Mouse (Mus musculus): Measurements from ENCODE around the gene Fmnl2. TPM values are rescaled to one million over a fixed set of nuclear protein-coding genes. Genes with fewer than 3 reads are reported as not detected.
A peak's percentile ranks its signal among the peaks of the same experiment; 100 is the strongest.

Fmnl2 gene
- polyA plus RNA-seq, 1 experiment from 2014 or later = 17.2 TPM

DNA sequence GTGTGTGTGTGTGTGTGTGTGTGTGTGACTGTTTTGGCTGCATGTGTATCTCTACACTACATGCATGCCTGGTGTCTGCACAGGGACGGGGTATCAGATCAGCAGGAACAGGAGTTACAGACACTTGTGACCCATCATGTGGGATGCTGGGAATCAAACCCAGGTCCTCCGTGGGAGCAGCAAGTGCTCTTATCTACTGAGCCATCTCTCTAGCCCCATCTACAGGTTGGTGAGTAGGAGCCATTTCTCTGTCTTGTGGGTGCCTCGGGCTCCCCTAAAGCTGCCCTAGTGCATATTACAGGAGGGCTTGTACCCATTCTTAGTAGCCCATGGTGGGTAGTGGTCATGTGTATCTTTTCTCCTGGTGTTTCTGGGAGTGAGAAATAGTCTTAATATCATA lies 90.7 kb downstream of the Fmnl2 start:
- DNase-seq (no peak), ATAC-seq (ENCODE audit: low FRiP score, low TSS enrichment) (no peak)
- H3K4me2 ChIP-seq (ENCODE audit: low read length) = no peak overlapping the region
- H3K9me3 ChIP-seq (ENCODE audit: control insufficient read depth, low read length) = no peaks in the 10 kb centered on the region
- no peaks in the 10 kb centered on the region for H3K36me3 ChIP-seq (ENCODE audit: control insufficient read depth, insufficient read depth, low read length)
- no peaks in the 10 kb centered on the region for H3K27me3 ChIP-seq (ENCODE audit: control insufficient read depth, insufficient read depth, low read length)
- H3K9ac ChIP-seq (replicated peaks; ENCODE audit: low read length) = no peak overlapping the region
- peaks cover 14% of the 10 kb centered on the region for H3K4me1 ChIP-seq (ENCODE audit: control insufficient read depth, insufficient read depth, low read length)
- H3K27ac ChIP-seq (replicated peaks; ENCODE audit: low read depth, low read length) = no peak overlapping the region
- H3K4me3 ChIP-seq (replicated peaks; ENCODE audit: low read depth, low read length) = no peak overlapping the region
- WGBS = 94% methylated on average over 3 of the region's 3 CpGs

- no peak overlapping the region for H3K27ac ChIP-seq (replicated peaks; ENCODE audit: low read depth, low read length)
- H3K4me2 ChIP-seq (ENCODE audit: low read length) = no peak overlapping the region
- H3K27me3 ChIP-seq (ENCODE audit: control insufficient read depth, insufficient read depth, low read length) = no peaks in the 10 kb centered on the region
- ATAC-seq (ENCODE audit: low FRiP score, low TSS enrichment) (no peak), DNase-seq (no peak)
- no peak overlapping the region for H3K4me3 ChIP-seq (replicated peaks; ENCODE audit: low read depth, low read length)
- no peaks in the 10 kb centered on the region for H3K9me3 ChIP-seq (ENCODE audit: control insufficient read depth, low read length)
- no peaks in the 10 kb centered on the region for H3K36me3 ChIP-seq (ENCODE audit: control insufficient read depth, insufficient read depth, low read length)
- H3K4me1 ChIP-seq (ENCODE audit: control insufficient read depth, insufficient read depth, low read length) = peaks cover 14% of the 10 kb centered on the region
- no peak overlapping the region for H3K9ac ChIP-seq (replicated peaks; ENCODE audit: low read length)
- 94% methylated on average over 4 of the region's 4 CpGs for WGBS
Measured at GRCm38 (mm10) chr2:52949556-52949955, 91.9 kb downstream of the Fmnl2 start.

GRCm38 (mm10) chr2:52950226-52950625 lies 92.6 kb downstream of the Fmnl2 start:
- Histone ChIP-seq H3K36me3 (ENCODE audit: control insufficient read depth, insufficient read depth, low read length) (no peaks in the 10 kb centered on the region), H3K27me3 (ENCODE audit: control insufficient read depth, insufficient read depth, low read length) (no peaks in the 10 kb centered on the region), H3K9me3 (ENCODE audit: control insufficient read depth, low read length) (no peaks in the 10 kb centered on the region), H3K4me1 (ENCODE audit: control insufficient read depth, insufficient read depth, low read length) (peaks cover 12% of the 10 kb centered on the region), H3K9ac (replicated peaks; ENCODE audit: low read length) (no peak overlapping the region), H3K4me3 (replicated peaks; ENCODE audit: low read depth, low read length) (no peak overlapping the region), H3K4me2 (ENCODE audit: low read length) (no peak overlapping the region), H3K27ac (replicated peaks; ENCODE audit: low read depth, low read length) (no peak overlapping the region)
- 86% methylated on average over 4 of the region's 4 CpGs for WGBS
- DNase-seq (no peak), ATAC-seq (ENCODE audit: low FRiP score, low TSS enrichment) (no peak)

GRCm38 (mm10) chr2:52952202-52952730 lies 94.6 kb downstream of the Fmnl2 start:
- no peaks in the 10 kb centered on the region for H3K4me1 ChIP-seq (ENCODE audit: control insufficient read depth, insufficient read depth, low read length)
- no peak for ATAC-seq (ENCODE audit: low FRiP score, low TSS enrichment)
- H3K9me3 ChIP-seq (ENCODE audit: control insufficient read depth, low read length) = no peaks in the 10 kb centered on the region
- H3K9ac ChIP-seq (replicated peaks; ENCODE audit: low read length) = no peak overlapping the region
- H3K36me3 ChIP-seq (ENCODE audit: control insufficient read depth, insufficient read depth, low read length) = no peaks in the 10 kb centered on the region
- no peak for DNase-seq
- no peak overlapping the region for H3K4me2 ChIP-seq (ENCODE audit: low read length)
- H3K27me3 ChIP-seq (ENCODE audit: control insufficient read depth, insufficient read depth, low read length) = no peaks in the 10 kb centered on the region
- H3K27ac ChIP-seq (replicated peaks; ENCODE audit: low read depth, low read length) = no peak overlapping the region
- 85% methylated on average over 6 of the region's 6 CpGs for WGBS
- H3K4me3 ChIP-seq (replicated peaks; ENCODE audit: low read depth, low read length) = no peak overlapping the region

- H3K9ac ChIP-seq (replicated peaks; ENCODE audit: low read length) = no peak overlapping the region
- ATAC-seq (ENCODE audit: low FRiP score, low TSS enrichment) = no peak
- no peak overlapping the region for H3K27ac ChIP-seq (replicated peaks; ENCODE audit: low read depth, low read length)
- DNase-seq = peak; percentile 15
- no peak overlapping the region for H3K4me3 ChIP-seq (replicated peaks; ENCODE audit: low read depth, low read length)
- no peaks in the 10 kb centered on the region for H3K27me3 ChIP-seq (ENCODE audit: control insufficient read depth, insufficient read depth, low read length)
- H3K4me1 ChIP-seq (ENCODE audit: control insufficient read depth, insufficient read depth, low read length) = peaks cover 21% of the 10 kb centered on the region
- no peak overlapping the region for H3K4me2 ChIP-seq (ENCODE audit: low read length)
- no peaks in the 10 kb centered on the region for H3K36me3 ChIP-seq (ENCODE audit: control insufficient read depth, insufficient read depth, low read length)
- 82% methylated on average over 8 of the region's 8 CpGs for WGBS
- no peaks in the 10 kb centered on the region for H3K9me3 ChIP-seq (ENCODE audit: control insufficient read depth, low read length)
Measured at GRCm38 (mm10) chr2:52955090-52955489, 97.4 kb downstream of the Fmnl2 start.

GRCm38 (mm10) chr2:52955831-52956230 lies 98.2 kb downstream of the Fmnl2 start:
- DNase-seq = no peak
- Histone ChIP-seq H3K4me3 (replicated peaks; ENCODE audit: low read depth, low read length) (no peak overlapping the region), H3K36me3 (ENCODE audit: control insufficient read depth, insufficient read depth, low read length) (no peaks in the 10 kb centered on the region), H3K27ac (replicated peaks; ENCODE audit: low read depth, low read length) (no peak overlapping the region), H3K27me3 (ENCODE audit: control insufficient read depth, insufficient read depth, low read length) (no peaks in the 10 kb centered on the region), H3K4me1 (ENCODE audit: control insufficient read depth, insufficient read depth, low read length) (peaks cover 24% of the 10 kb centered on the region), H3K9me3 (ENCODE audit: control insufficient read depth, low read length) (no peaks in the 10 kb centered on the region), H3K4me2 (ENCODE audit: low read length) (no peak overlapping the region), H3K9ac (replicated peaks; ENCODE audit: low read length) (no peak overlapping the region)
- ATAC-seq (ENCODE audit: low FRiP score, low TSS enrichment) = no peak
- 91% methylated on average over 10 of the region's 10 CpGs for WGBS

DNA sequence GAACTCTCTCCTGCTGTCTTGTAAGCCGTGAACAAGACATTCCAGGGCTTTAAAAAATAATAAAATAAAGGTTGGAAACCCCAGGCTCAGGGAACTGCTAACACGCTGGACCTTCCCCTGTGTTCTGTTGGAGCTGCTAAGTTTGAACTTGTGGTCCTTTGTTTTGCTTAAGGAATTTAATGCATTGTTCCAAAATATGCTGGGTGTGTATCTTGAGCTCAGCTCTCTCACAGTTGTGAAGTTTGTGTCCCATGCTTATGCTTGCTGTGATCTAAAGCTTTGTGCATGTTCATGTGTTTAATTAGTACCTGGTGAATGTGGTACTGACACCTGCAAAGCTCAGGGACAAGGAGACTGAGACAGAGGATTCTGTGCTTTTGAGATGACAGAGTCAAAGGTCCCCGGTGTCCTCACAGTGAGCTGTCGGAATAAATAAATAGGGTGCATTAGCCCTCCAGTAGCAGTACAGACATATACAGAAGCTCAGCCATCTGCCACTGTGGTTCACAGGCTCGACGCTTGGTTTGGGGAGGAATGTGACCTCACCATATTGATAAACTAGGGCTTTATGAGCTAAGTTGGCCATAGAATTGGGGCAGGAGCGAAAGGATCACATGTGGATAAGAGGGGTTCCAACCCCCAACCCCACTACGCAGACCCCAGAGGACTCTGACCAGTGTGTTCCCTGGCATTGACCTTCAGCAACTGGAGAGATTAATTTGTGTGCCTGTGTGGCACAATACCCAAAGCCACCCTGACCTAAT lies 100.3 kb downstream of the Fmnl2 start:
- H3K4me2 ChIP-seq (ENCODE audit: low read length) = peak overlapping the region; percentile 40
- ATAC-seq (ENCODE audit: low FRiP score, low TSS enrichment) = peak; percentile 29; the same call in 1 of the 2 replicates
- 16% methylated on average over 8 of the region's 8 CpGs for WGBS

GRCm38 (mm10) chr2:52958535-52959290 lies 101.1 kb downstream of the Fmnl2 start:
- DNase-seq (peak; percentile 87), ATAC-seq (ENCODE audit: low FRiP score, low TSS enrichment) (peak; percentile 80)
- 1% methylated on average over 15 of the region's 15 CpGs for WGBS
- Histone ChIP-seq H3K27me3 (ENCODE audit: control insufficient read depth, insufficient read depth, low read length) (no peaks in the 10 kb centered on the region), H3K36me3 (ENCODE audit: control insufficient read depth, insufficient read depth, low read length) (no peaks in the 10 kb centered on the region), H3K9me3 (ENCODE audit: control insufficient read depth, low read length) (no peaks in the 10 kb centered on the region), H3K27ac (replicated peaks; ENCODE audit: low read depth, low read length) (peak overlapping the region; percentile 75), H3K4me2 (ENCODE audit: low read length) (peak overlapping the region; percentile 40), H3K4me1 (ENCODE audit: control insufficient read depth, insufficient read depth, low read length) (peaks cover 27% of the 10 kb centered on the region), H3K4me3 (replicated peaks; ENCODE audit: low read depth, low read length) (no peak overlapping the region), H3K9ac (replicated peaks; ENCODE audit: low read length) (peak overlapping the region; percentile 17; the same call in 1 of the 2 replicates)

More for the DNA sequence above, 100.3 kb downstream of the Fmnl2 start:
- no peaks in the 10 kb centered on the region for H3K27me3 ChIP-seq (ENCODE audit: control insufficient read depth, insufficient read depth, low read length)
- H3K9me3 ChIP-seq (ENCODE audit: control insufficient read depth, low read length) = no peaks in the 10 kb centered on the region
- H3K27ac ChIP-seq (replicated peaks; ENCODE audit: low read depth, low read length) = peak overlapping the region; percentile 75
- no peak overlapping the region for H3K4me3 ChIP-seq (replicated peaks; ENCODE audit: low read depth, low read length)
- H3K4me1 ChIP-seq (ENCODE audit: control insufficient read depth, insufficient read depth, low read length) = peaks cover 27% of the 10 kb centered on the region
- H3K9ac ChIP-seq (replicated peaks; ENCODE audit: low read length) = no peak overlapping the region
- H3K36me3 ChIP-seq (ENCODE audit: control insufficient read depth, insufficient read depth, low read length) = no peaks in the 10 kb centered on the region
- DNase-seq = peak; percentile 40
